Mouse (Mus musculus) left cerebral cortex, adult 9 months (tissue): Measurements from ENCODE around the gene Olfr1513.
"Not testable (repeated sequence)": the region's sequence is repeated elsewhere in the genome, so short reads cannot be mapped to it uniquely, and the experiment has no call there.

ENCODE experiments used
- DNase-seq, 2 experiments: peaks; one replicate each; pipeline ENCODE4 v3.0.0; 2022; ENCODE audit warnings: low spot score in 2 of 2

Olfr1513 gene

GRCm38 (mm10) chr14:52356308-52356707, at the start of gene Olfr1513:
Olfr1513 (minus strand) TSS chr14:52356408.
- no peak for DNase-seq

GRCm38 (mm10) chr14:52397279-52397678, 41.1 kb upstream of the Olfr1513 start, which contains the start of gene Olfr1511:
Olfr1511 (minus strand) TSS chr14:52397379.
- DNase-seq = no peak

DNA sequence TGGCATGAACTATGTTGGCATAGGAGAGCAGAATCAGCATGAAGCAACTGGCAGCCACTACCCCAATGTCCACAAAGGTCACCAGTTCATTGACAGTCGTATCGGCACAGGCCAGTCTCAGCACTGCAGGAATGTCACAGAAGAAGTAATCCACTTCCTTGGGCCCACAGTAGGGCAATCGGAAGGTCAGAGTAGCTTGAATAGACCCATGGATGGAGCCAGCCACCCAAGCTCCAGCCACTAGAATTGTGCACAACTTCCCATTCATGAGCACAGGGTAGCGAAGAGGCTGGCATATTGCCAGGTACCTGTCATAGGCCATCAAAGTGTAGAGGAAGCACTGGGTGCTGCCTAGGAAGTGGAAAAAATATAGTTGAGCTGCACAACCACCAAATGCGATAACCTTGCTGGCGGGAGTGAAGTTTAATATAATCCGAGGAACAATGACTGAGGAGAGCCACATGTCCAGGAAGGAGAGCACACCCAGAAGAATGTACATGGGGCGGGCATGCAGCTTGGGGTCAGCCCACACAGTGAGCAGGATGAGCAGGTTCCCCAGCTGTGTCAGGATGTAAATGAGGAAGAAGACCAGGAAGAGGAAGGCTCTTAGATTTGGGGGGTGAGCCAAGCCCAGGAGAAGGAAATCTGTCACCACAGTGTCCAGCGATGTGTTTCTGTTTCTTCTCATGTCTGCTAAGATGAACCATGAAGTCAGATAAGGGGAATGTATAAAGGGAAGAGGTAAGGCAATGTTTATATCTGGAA, 34.1 kb upstream of the Olfr1513 start:
- DNase-seq = not testable (repeated sequence)

DNA sequence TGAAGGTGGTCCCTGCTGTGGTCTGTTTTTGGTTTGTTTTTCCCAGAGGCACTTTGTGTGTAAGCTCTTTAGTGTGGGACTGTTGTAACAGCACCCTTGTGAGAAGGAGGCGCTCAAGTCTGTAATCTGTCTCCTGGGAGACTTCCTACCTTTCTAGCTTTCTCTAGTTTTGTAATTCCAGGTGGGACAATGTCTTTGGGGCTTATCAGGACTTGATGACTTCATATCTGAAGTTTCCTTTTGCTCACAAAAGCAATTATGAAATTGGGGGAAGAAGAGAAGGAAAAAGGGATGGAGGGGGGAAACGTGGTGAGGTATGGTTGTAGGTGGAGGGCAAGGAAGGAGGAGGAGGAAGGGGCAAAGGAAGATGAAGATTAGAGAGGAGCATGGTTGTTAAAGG, 22.9 kb upstream of the Olfr1513 start, which contains the start of gene Olfr1512:
TSS of gene Olfr1512 (minus strand) at position 101 of the 400 bp plus-strand sequence.
- no peak for DNase-seq

DNA sequence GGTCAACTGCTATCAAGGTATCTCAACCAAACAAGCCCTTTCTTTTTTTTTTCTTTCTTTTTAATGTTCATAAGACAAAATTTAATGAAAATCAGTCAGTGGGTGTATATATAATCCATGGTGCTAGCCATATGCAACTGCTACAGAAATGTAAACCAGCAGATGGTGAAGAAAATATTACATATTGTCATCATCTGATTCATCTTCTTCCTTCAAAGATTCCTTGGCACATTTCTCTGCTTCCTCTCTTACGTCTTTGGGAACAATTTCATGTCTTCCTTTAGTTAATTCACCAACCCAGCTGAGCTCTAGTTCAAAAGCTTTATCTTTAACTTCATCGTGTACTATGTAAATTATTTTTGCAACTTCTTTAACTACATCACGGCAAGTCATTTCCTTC, 12.5 kb upstream of the Olfr1513 start:
- no peak for DNase-seq

DNA sequence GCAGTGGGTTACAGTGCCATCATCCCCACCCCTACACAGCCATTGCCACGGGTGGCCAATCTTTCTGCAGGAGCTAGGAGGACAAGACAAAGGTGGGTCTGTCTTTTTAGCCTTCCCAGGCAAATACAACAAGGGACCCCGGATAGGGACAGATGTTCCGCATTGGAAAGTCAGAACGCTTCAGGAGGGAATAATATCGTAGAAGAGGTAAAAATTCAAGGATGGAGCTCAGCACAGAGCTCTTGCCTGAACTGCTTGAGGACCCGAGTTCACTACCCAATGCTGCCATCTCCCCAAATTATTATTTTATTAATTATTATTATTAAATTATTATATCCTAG, 16.7 kb downstream of the Olfr1513 start:
- DNase-seq = no peak

DNA sequence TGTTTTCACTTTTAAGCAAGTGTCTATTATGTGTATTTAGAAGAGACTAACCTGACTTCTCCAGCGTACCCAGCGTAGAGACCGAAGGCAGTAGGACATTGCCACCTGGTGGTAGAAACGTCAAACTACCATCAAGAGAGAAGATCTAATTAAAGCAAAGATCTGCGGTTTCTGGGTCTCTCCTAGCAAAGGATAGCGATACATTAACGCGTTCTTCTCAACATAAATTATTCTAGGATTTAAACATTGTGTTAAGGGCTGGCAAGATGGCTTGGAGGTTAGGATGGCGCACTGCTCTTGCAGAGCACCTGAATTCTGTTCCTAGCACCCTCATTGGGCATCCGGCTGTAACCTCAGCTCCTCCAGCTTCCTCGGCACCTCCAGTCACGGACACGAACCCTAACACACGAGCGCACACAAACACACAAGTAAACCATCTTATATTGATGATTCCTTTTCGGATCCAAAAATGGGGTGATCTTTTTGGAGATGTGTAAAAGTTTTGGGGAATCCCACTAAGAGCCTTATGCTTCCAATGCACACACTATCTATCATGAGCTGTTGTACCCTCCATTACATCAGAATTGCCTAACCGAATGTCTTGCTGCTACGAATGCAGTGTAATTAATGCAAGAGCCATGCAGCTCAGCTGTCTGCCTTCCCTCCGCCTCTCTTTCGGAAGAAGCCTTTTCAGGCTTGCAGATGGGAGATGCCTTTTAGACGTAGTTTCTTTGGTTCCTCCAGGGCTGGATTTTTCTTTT, 17.3 kb downstream of the Olfr1513 start:
- DNase-seq = peak; percentile 37 to 79

- DNase-seq = no peak
These were observed 24.0 kb downstream of the Olfr1513 start for GRCm38 (mm10) chr14:52332171-52332570.

DNA sequence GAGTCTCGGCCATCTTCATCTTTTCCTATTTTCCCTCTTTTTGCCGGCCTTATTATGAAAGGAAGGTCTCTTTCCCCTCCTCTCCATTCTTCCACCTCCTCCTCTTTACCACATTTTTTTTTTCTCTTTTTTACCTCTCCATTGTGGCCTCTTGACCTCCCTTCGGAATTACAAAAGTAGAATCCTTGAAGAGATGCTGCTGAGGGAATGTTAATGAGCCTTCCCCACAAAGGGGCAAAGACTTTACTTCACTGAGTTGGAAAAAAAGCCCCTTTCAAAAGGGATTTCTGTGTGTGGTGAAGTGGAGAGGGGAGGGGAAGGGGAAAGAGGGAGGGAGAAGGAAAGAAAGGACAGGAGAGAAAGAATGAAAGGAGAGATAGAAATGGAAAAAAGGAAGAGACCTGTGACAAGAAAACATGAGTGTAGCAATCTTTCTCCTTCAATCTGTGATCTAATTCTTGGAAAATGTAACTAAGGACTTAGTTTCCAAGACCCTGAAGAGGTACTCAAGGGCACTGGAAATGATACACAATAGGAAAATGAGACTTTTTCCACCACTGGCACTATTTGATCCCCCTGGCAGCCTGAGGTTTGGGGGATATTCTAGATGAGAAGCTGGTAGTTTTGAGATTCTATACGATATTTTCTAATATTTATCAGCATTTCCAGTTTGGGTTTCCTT, 25.0 kb downstream of the Olfr1513 start:
- DNase-seq = no peak

DNA sequence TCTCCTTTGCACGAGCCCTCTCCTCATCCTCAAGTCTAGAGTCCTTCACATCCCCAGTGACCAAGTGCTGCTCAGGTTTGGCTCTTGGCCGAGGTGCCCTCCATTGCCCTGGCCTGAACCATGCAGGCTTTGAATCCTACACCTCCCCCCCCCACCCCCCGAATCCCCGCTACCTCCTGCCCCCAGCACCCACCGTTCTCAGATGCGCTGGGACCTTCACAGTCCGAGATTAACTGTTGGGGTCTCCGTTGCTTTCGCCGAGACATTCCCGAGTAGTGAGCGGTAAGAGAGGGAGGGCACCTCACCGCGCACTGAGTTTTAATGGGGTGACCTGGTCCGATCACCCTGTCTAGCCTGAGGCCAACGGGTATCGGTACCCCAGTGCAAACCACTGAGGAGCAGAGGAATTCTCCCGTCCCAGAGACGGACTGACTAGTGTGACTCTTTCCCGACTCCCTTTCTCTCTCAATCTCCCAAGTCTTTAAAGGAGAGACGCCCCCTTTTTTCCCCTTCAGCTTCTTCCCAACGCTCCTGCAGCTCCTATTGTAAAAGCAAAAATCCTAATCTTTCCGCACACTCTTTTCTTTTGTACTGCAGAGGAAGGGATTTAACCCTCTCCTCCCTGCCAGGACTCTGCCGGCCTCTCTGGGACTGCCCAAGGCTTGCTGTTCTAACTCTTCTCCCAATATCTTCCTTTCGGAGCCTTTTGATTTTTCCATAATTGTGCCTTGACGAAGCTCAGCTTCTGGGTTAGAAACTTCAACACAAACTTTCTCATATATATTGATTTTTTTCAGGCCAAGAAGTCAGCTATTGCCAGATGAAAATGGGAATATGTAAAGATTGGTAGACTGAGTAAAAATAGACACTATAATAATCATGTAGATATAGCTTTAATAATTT, 28.0 kb downstream of the Olfr1513 start, which contains the start of gene Sall2:
TSS of gene Sall2 (minus strand) at position 853 of the 903 bp plus-strand sequence.
- no peak for DNase-seq

DNA sequence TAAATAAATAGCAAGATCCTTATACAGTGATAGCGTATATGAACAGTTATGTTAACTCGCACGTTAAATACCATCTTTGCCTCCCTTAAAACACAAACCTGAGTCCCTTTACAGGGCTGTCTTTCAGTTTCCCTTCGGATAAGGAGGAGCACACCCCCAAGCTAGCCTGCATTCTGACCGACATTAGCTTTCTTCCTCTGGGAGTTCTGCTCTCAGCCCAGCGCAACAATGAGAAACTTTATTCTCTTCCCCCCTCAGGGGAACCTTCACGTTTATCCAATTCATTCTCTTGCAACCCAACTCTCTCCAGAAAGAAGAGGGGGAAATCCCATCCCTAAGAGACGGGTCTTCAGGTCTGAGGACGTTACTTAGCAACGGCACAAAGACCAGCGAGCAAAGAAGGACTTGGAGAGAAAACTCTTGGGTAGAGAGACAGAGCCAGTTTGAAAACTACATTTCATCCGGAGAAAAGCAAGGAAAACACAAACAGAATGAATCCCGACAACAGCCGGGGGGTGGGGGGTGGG, 28.8 kb downstream of the Olfr1513 start:
- DNase-seq = no peak

DNA sequence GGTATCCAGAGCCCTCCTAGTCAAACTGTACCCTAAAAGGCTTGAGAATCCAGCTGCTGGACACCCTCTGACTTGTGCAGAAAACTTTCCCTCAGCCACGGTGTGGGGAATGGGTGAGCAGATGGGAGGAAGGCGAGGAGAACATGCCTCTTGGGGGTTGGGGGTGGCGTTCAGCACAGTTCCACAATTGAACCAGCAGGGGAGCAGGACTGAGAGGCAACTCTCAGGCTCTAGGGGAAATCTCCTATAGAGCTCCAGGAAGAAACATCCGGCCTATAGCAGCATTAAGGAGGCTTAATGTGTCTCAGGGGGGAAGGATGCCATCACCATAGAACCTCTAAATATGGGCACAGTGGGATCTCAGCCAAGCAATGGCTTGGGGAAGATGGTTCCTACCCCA, 30.3 kb downstream of the Olfr1513 start:
- DNase-seq = no peak

DNA sequence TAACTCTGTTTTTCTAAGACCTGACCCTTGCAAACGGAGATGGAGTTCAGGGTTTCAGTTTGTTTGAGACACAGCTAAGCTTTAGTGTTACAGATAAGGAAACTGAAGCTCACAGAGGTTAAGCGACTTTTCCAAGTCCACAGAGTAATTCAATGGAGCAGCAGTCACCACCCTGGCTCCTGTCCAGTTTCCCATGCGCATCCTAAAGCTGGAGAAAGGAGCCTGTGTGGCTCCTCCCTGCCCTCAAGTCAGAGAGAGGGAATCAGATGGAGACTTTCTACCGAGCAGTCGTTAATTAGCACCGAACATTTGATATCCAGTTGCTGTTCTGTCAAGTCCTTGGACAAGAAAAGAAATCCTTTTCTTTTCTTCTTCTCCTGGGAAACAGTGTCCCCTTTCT, 36.8 kb downstream of the Olfr1513 start:
- DNase-seq = no peak

- DNase-seq = no peak
These were observed 39.6 kb downstream of the Olfr1513 start for GRCm38 (mm10) chr14:52316441-52317225.

DNA sequence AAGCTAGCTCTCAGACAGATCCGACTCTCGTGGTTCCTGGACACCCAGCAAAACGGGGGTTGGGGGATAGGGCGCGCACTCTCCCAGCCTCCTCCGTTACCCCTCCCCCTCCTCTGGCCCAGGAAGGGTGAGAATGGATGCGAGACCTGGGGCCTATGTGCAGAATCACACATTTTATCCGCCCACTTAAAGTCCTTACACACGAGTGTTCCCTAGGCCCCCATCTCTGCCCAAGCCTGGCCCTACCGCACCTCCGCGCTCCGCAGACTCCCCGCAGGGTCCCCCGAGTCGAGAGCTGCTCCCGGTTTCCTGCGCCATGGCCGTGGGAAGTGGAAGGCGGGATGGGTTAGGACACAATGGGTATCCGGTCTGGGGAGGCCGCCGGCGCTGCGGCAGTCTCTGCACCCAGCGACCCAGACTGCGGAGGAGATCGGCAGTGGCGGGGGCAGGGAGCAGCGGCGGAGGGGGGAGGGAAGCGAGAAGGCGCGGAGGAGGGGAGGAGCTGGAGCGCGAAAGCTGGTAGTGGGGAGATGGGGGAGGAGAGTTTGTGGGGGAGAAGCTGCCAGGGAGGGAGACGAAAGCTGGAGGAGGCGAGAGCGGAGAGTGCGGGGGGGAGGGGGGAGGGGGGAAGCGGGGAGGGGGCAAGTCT, 40.3 kb downstream of the Olfr1513 start:
- peak in 1 of 2 experiments; percentile 72 for DNase-seq

GRCm38 (mm10) chr14:52315283-52315780, 40.9 kb downstream of the Olfr1513 start:
- no peak for DNase-seq

- DNase-seq = no peak
These were observed 41.4 kb downstream of the Olfr1513 start for GRCm38 (mm10) chr14:52314808-52315150.

DNA sequence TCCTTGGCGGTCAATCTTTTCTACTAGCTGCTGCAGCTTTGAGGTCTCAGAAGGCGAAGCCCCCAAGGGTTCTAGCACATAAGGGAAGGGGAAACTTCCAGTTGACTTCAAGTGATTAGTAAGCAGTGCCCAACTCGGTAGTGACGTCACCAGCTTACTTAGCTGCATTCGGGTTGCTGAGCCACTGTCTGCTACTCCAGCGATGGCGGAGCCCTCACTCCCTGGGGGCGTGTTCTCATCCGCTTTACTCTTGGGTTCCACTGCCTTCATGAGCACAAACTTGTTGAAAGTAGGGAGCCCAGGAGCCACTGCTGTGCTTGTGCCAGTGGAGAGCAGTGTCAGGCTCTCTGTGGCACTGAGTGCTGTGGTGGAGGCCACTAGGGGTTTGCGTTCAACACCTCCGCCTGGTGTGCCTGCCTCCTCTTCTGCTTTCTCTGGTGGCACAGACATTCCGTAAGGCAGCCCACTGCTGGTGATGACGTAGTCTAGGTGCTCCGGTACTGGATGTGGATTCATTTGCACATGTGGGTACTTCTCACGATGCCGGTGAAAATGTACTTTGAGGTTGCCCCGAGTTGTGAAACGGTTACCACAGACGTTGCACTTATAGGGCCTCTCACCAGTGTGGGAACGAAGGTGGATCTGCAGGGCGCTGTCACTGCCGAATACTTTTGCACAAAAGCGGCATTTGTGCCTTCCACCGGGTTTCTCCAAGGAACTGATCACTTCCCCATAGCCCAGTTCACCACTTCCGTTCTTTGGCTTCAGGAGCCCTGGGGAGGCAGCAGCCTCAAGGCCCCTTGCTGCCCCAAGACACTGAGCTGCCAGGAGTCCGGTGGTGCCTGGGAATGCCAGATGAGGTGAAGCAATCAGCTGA, 42.0 kb downstream of the Olfr1513 start:
- DNase-seq = no peak

GRCm38 (mm10) chr14:52310906-52311305, 45.3 kb downstream of the Olfr1513 start:
- DNase-seq = peak in 1 of 2 experiments; percentile 45
